Mouse (Mus musculus): ENCODE data around the gene Hsd17b7.

The Hsd17b7 gene

DNA sequence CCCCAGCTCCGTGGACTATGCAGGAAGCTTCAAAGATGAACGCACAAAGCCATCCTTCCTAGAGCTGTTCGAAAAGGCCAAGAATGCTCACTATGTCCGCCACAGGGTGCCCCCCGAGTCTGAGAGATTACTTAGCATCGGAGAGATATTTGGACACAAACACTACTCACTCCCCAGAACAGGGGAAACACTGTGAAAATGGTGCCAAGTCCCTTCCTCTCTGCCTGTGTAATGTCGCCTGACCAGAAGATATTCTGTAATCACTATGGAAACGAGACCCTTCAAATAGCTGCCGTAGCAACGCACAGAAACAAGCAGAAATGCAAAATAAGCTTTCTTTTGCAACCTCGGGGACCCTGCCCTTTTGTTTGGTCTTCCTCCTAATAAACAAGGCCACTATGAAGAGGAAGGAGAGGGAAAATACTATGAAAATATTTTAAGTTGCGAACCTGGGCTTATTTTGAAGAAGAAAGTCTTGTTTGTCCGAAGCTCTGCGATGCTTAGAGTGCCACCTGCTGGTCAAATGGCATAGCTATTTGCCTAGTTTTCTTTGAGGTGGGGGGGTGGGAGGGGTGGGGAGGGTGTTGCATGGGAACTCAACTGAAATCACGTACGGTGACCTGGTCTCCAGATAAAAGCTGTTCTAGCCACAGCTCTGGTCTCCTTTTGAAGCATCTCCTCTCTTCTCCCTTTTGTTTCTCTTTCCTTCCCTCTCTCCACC lies 34.9 kb downstream of the Hsd17b7 start:
- peak; percentile 81 for DNase-seq

DNA sequence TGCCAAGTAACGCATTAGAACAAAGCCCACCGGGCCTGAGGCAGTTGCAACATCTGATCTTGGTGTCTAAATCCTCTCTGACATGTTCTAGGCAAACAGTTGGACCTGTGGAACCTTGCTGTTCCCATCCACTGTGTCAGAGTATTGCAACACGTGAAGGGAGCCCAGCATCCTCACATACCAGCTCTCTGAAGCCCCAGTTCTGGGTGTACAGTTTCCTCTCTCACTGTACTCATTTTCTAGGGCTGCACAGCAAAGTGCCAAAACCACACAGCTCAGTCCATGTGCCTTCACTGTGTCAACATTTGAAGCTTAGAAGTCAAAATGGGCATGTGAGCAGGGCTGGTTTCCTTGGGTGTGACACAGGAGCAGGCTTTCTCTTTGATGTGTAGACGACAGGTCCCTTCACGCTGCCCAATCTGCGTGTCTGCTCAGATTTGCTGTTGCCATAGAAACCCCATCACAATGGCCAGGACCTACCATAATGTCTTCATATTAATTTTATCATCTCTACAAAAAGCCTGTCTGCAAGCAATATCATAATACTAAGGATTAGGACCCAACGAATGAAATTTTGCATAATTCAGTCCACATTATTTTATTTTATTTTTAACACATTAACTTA lies 36.8 kb downstream of the Hsd17b7 start:
- DNase-seq, result no peak

DNA sequence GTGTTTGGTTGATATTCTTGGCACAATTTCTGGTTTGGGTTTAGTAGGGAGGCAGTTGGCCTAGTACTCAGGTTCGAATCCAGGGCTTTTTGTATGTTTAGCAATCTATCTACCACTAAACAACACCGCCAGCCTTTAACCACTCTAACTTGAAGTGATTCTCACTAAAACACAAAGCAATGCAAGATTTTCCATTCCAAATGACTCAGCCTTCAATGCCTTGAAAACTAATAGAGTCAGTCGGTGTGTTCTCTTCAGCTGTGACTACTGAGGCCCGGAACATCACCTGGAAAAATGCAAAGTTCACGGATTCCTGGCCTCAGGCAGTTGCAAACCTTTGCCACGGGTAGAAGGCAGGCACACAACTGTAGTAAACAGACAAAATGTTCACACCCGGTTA lies 37.3 kb downstream of the Hsd17b7 start:
- DNase-seq, result no peak

- DNase-seq, result peak; percentile 22
Measured at GRCm38 (mm10) chr1:169928454-169928971, 40.5 kb downstream of the Hsd17b7 start, which contains the start of gene Ccdc190. Gene Ccdc190, plus strand, starts transcription at chr1:169928648.

DNA sequence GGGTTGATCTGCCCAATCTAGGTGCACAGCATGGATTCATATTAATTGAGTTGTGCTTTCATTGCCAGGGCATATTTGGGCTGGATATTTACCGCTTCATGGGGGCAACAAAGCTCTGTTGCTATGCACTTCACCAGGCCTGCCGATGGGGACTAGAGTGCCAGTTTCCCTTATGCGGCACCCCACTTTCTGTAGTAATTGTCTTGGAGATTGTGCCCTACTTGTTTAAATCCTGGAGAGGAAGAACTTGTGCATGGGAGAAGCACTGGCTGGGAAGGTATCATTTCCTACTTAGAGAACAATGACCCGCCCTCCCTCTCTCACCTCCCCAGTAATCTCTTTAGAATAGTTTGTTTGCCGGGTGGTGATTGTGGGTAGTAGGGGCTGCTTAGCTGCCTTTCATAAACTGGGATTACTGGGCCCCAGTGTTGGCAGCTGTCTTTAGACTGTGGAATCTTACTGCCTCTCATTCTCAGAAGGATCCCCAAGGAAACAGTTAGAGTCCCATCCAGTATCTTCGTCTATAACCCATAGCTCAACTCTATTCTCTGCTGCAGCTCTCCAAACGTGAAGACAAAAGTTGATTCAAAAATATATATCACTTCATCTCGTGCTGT lies 41.2 kb downstream of the Hsd17b7 start:
- peak; percentile 17 for DNase-seq

DNA sequence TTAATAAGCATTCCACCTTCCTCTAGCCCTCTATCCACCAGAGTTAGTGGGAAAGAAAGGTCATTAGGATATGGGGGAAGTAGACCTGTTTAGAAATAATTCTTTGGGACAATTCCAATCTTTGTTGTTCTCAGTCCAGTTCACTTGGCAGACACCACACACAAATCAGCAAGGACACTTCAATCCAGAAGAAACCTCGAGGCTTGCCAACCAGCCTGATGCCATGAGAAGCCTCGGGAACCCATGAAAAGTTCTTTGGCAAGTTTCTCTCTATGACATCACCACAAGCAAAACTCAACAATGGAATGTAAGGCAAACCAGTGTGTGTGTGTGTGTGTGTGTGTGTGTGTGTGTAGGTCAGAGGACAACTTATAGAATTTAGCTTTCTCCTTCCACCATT lies 44.5 kb downstream of the Hsd17b7 start:
- no peak for DNase-seq

GRCm38 (mm10) chr1:169921710-169922211 lies 47.3 kb downstream of the Hsd17b7 start:
- peak; percentile 54 for DNase-seq

GRCm38 (mm10) chr1:169919211-169919610 lies 49.8 kb downstream of the Hsd17b7 start:
- DNase-seq, result peak; percentile 81

GRCm38 (mm10) chr1:169917998-169918397 lies 51.0 kb downstream of the Hsd17b7 start:
- peak; percentile 62 for DNase-seq

- DNase-seq, result no peak
Measured at GRCm38 (mm10) chr1:169917115-169917796, 51.8 kb downstream of the Hsd17b7 start.

- DNase-seq, result peak; percentile 47
Measured at GRCm38 (mm10) chr1:169916659-169917058, 52.4 kb downstream of the Hsd17b7 start.

DNA sequence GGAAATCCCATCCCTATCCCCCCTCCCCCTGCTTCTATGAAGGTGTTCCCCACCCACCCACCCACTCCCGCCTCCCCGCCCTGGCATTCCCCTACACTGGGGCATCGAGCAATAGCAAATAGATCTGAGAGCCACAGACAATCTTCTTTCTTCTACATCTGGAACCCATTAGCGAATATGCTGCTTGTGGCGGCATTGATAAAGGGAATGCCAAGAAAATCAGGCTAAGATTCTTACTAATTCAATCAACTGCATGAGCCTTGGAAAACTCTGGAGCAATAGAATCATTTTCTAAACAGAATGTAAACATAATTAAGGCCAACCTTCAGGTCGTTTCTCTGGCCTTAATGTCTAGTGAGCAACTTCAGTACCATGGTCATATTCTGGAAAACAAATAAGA lies 57.5 kb downstream of the Hsd17b7 start:
- DNase-seq, result no peak

- DNase-seq, result no peak
Measured at GRCm38 (mm10) chr1:169910751-169911150, 58.3 kb downstream of the Hsd17b7 start.

GRCm38 (mm10) chr1:169909659-169910058 lies 59.4 kb downstream of the Hsd17b7 start:
- DNase-seq, result no peak

DNA sequence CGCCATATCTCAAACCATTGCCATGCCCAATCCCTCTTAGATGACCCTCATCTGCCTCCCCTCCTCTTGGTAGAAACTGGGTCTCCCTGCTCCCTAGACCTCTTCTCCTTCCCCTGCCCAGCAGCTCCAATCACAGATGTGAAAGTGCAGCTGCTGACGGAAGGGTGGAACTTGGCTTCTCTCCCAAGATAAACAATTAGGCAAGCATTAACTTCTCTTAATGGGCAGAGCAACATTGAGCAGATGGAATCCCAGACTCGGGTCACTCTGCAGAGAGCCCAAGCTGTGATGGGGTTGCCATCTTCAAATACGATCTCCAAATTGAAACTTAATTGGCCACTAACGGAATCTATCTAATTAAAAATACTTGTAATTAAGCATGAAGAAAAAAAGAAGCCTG lies 59.9 kb downstream of the Hsd17b7 start:
- peak; percentile 79 for DNase-seq

GRCm38 (mm10) chr1:169900771-169901336 lies 68.2 kb downstream of the Hsd17b7 start:
- DNase-seq, result no peak
